In the genomic region with DNA sequence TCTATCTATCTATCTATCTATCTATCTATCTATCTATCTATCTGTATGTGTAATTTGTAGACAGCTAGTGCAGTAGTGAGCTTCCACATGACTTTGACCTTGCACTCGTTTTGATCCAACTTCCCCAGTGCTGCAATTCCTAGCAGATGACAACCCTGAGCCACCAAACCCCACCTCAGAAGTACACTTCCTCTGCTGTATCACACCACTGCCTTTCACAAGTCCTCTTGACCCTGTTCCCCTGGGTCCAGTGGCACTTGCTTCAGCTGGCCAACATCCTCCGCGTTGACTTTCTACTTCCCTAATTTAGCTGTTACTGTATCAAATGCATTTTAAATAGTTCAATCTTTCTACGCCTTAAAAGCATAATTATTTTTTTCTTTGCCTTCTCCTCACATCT, we compare ENCODE assay signal across 19 mouse cellular contexts. TPM values are rescaled to one million over a fixed set of nuclear protein-coding genes. Genes with fewer than 3 reads are reported as not detected.
DNase-seq lines count a peak whose midpoint lies in the region; ATAC-seq and TF ChIP-seq lines count a peak whose summit lies in the region.
"Had no signal": no experiment of that assay in that cellular context is flagged by ENCODE, and none has a peak within 500 bp of the region (broad histone marks: within the 10 kb centered on the region; RNA-seq: fewer than 3 reads in every experiment).

No protein-coding gene starts in this region.

- TF ChIP-seq POLR2A in lung, adult 2 months (IDR thresholded peaks at IDR 0.05; ENCODE audit: borderline replicate concordance, extremely low read depth, low read depth, low read length): no peak

- no peaks in the 10 kb centered on the region for H3K27me3 ChIP-seq in hindbrain, embryonic 11.5 days (ENCODE audit: control insufficient read depth, insufficient read depth, low read length)
- no peaks in the 10 kb centered on the region for H3K27me3 ChIP-seq in hindbrain, embryonic 13.5 days
- H3K27me3 ChIP-seq: embryonic facial prominence, embryonic 13.5 days; lung, embryonic 15.5 days; stomach, embryonic 15.5 days had no signal

- no peaks in the 10 kb centered on the region for H3K4me1 ChIP-seq in lung, adult 2 months (ENCODE audit: control insufficient read depth, insufficient read depth, low read length)
- no peaks in the 10 kb centered on the region for H3K4me1 ChIP-seq in hindbrain, embryonic 11.5 days (replicated peaks; ENCODE audit: control insufficient read depth, insufficient read depth, low read length)
- H3K4me1 ChIP-seq in hindbrain, embryonic 13.5 days (replicated peaks): peaks cover 12% of the 10 kb centered on the region
- H3K4me1 ChIP-seq: lung, embryonic 15.5 days; stomach, embryonic 15.5 days had no signal

- WGBS in lung, adult 2 months: 61% methylated on average over 4 of the region's 4 CpGs
- 90% methylated on average over 4 of the region's 4 CpGs for WGBS in hindbrain, embryonic 11.5 days
- WGBS in hindbrain, embryonic 13.5 days: 86% methylated on average over 4 of the region's 4 CpGs

- ATAC-seq in hematopoietic stem cell, adult 5-6 weeks (replicated peaks in 1 of 2; ENCODE audit: insufficient read depth in 1 of 2, low FRiP score in 2 of 2, low TSS enrichment in 1 of 2, low read depth in 1 of 2, poor library complexity in 2 of 2, severe bottlenecking in 2 of 2): peak; percentile 66 to 67; a peak in 2 of 4 replicates
- ATAC-seq in hindbrain, embryonic 11.5 days (ENCODE audit: low FRiP score): no peak
- ATAC-seq in hindbrain, embryonic 13.5 days (ENCODE audit: low FRiP score): no peak

- DNase-seq in lung, adult 18-20 months: peak; percentile 29 to 42
- DNase-seq in lung, adult 2 months: no peak
- DNase-seq in lung, postnatal 4 days: peak; percentile 41 to 46
- peak; percentile 76 to 80 for DNase-seq in spleen, postnatal 36 days (ENCODE audit: low spot score in 2 of 2)
- DNase-seq in hindbrain, embryonic 11.5 days (ENCODE audit: low spot score): no peak
- no peak for DNase-seq in right cerebral cortex, adult 2 months (ENCODE audit: low spot score in 2 of 2)
- DNase-seq: cerebellum, adult 11-12 months; kidney, adult 9 months; kidney, postnatal 4 days; midbrain, embryonic 14.5 days; right cerebral cortex, postnatal 25 days; thymus, postnatal 14 days had no signal

- no peaks in the 10 kb centered on the region for H3K9me3 ChIP-seq in hindbrain, embryonic 11.5 days (ENCODE audit: control insufficient read depth, low read length)
- H3K9me3 ChIP-seq in hindbrain, embryonic 13.5 days: no peaks in the 10 kb centered on the region
- H3K9me3 ChIP-seq: embryonic facial prominence, embryonic 13.5 days; forebrain, embryonic 10.5 days; limb, embryonic 10.5 days; lung, embryonic 15.5 days; stomach, embryonic 15.5 days had no signal

- no peak overlapping the region for H3K4me3 ChIP-seq in lung, adult 2 months (replicated peaks; ENCODE audit: extremely low read depth, low read depth, low read length)
- no peak overlapping the region for H3K4me3 ChIP-seq in hindbrain, embryonic 11.5 days (ENCODE audit: low read depth, low read length)
- H3K4me3 ChIP-seq in hindbrain, embryonic 13.5 days: no peak overlapping the region
- H3K4me3 ChIP-seq: embryonic facial prominence, embryonic 13.5 days; forebrain, embryonic 10.5 days; limb, embryonic 10.5 days; lung, embryonic 15.5 days; stomach, embryonic 15.5 days had no signal

- TF ChIP-seq CTCF in lung, adult 2 months (IDR thresholded peaks at IDR 0.05; ENCODE audit: insufficient read depth, low read length): no peak

- no peak overlapping the region for H3K4me2 ChIP-seq in hindbrain, embryonic 11.5 days (replicated peaks; ENCODE audit: low read depth, low read length)
- H3K4me2 ChIP-seq in hindbrain, embryonic 13.5 days: no peak overlapping the region
- H3K4me2 ChIP-seq: embryonic facial prominence, embryonic 13.5 days; lung, embryonic 15.5 days; stomach, embryonic 15.5 days had no signal

- no peak overlapping the region for H3K27ac ChIP-seq in hindbrain, embryonic 11.5 days (ENCODE audit: low read depth, low read length)
- no peak overlapping the region for H3K27ac ChIP-seq in hindbrain, embryonic 13.5 days
- H3K27ac ChIP-seq: embryonic facial prominence, embryonic 13.5 days; forebrain, embryonic 10.5 days; limb, embryonic 10.5 days; lung, embryonic 15.5 days; stomach, embryonic 15.5 days had no signal

- H3K36me3 ChIP-seq in hindbrain, embryonic 11.5 days (ENCODE audit: control insufficient read depth, insufficient read depth, low read length): no peaks in the 10 kb centered on the region
- no peaks in the 10 kb centered on the region for H3K36me3 ChIP-seq in hindbrain, embryonic 13.5 days
- H3K36me3 ChIP-seq: embryonic facial prominence, embryonic 13.5 days; forebrain, embryonic 10.5 days; limb, embryonic 10.5 days; lung, embryonic 15.5 days; stomach, embryonic 15.5 days had no signal

- no peak overlapping the region for H3K9ac ChIP-seq in hindbrain, embryonic 11.5 days (ENCODE audit: low read depth, low read length)
- H3K9ac ChIP-seq in hindbrain, embryonic 13.5 days: no peak overlapping the region
- H3K9ac ChIP-seq: embryonic facial prominence, embryonic 13.5 days; lung, embryonic 15.5 days; stomach, embryonic 15.5 days had no signal

RNA-seq across cellular contexts. Expression of a gene that starts 54.6 kb away (rescaled TPM):
- not detected in 2 replicates for polyA plus RNA-seq in lung, adult 2 months (2012; rRNA removed)
- not detected in 2 replicates for total RNA-seq in hematopoietic stem cell, adult 5-6 weeks (2017)
- polyA plus RNA-seq in hindbrain, embryonic 11.5 days (2014; fragmentation: Nextera tagmentation; extraction: Ambion mirVana): 2.1 and 2.3 TPM in 2 replicates
- 10.2 and 11.8 TPM in 2 replicates for polyA plus RNA-seq in hindbrain, embryonic 13.5 days (2015; fragmentation: Nextera tagmentation; extraction: Ambion mirVana)
- polyA plus RNA-seq: forebrain, embryonic 10.5 days; limb, embryonic 10.5 days had no signal

Comparison
In these comparisons a context has a peak if more than half of its experiments do, and no peak if none do; other contexts are left out.
1. DNase-seq: peak in lung, adult 18-20 months (2 of 2), lung, postnatal 4 days (2 of 2) and spleen, postnatal 36 days (2 of 2); none in lung, adult 2 months (single experiment), hindbrain, embryonic 11.5 days (single experiment) and right cerebral cortex, adult 2 months (0 of 2).
2. ATAC-seq: peak in hematopoietic stem cell, adult 5-6 weeks (2 of 2); none in hindbrain, embryonic 11.5 days (single experiment) and hindbrain, embryonic 13.5 days (single experiment).